Mouse (Mus musculus): Measurements from ENCODE around the gene Simc1.
"Not testable (repeated sequence)": the region's sequence is repeated elsewhere in the genome, so short reads cannot be mapped to it uniquely, and the experiment has no call there.

Gene Simc1

DNA sequence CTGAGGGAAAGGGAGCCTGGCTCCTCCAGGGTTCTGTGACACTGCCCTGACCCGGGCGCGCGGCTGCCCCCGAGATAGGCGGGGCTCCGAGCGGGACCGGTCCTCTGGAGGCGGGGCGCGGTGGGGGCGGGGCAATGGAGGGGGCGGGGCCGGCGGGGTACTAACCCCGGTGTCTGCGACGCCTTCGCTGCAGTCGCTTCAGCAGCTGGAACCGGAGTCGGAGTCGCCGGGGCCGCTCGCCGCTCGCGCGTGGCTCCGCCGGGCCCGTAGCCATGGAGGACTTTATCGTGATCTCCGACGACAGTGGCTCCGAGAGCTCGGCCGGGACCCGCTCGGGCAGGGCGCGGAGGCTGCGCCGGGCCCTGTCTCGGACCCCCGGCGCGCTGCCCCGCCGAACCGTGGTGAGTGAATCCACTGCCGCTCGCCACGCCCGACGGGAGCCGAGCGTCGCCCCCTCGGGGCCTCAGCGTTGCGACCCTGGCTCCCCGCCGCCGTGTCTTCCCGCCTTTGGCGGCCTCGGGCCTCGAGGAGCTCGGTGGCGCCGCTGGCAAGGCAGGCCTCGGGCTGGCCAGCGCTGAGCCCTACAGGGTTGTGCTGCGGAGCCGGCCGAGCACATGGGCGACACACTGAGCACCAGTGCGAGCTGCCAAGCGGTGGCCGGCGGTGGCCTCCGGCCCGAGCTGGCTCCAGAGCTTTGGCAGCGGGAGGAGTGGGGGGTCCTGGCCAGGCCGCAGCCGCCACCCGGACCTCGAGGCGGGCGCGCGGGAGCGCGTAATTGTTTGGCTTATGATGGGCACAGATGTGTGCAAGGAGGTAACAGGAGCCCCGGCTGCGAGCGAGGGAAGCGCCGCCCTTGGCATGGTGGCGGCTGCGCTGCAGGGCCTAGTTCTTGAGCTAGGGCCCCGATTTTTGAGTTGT is at the start of gene Simc1:
TSS of gene Simc1 (plus strand) at position 176 of the 918 bp plus-strand sequence.
- POLR2A ChIA-PET = interaction anchor here (0.5 to 3.9 kb wide), 79 partner anchors 8 to 941 kb away, joined by 3 to 18 read pairs (median 4); partner anchors contain the start of genes Higd2a (in 3 of the 4), Nop16 (in 3 of the 4), Thoc3 (in 3 of the 4) and Arl10 (in 2 of the 4)
- CTCF ChIA-PET = interaction anchor here in 2 of 4 experiments (0.5 to 2.1 kb wide), 7 partner anchors 16 to 386 kb away, joined by 3 to 8 read pairs (median 4); no protein-coding TSS in a partner anchor

DNA sequence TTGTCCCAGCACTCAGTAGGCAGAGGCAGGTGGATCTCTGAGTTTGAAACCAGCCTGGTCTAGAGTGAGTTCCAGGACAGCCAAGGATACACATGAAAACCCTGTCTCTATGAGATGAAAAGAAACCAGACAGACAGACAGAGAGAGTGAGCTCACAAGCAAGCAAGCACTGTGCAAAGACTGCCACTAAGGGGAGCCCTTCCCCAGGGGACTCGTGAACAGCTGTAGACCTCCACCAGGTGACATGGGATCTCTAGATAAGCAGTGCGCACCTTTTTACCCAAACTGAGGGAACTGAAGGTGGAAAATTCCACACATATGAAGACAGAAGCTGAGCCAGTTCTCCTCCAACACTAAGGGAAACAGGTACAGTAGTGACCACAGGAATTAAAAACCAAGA is 46.5 kb upstream of the Simc1 start:
- POLR2A ChIA-PET = interaction anchor here in 3 of 4 experiments (0.8 to 2.2 kb wide), 7 partner anchors 9 to 339 kb away, joined by 3 to 9 read pairs (median 5); partner anchors contain the start of genes Faf2 (in 1 of the 3) and Thoc3 (in 1 of the 3)
- CTCF ChIA-PET = interaction anchor here (0.6 to 6.4 kb wide), 25 partner anchors 9 to 343 kb away, joined by 3 to 45 read pairs (median 4); partner anchors contain the start of genes Thoc3 (in 2 of the 4), Cplx2 (in 1 of the 4) and Tspan17 (in 1 of the 4)

DNA sequence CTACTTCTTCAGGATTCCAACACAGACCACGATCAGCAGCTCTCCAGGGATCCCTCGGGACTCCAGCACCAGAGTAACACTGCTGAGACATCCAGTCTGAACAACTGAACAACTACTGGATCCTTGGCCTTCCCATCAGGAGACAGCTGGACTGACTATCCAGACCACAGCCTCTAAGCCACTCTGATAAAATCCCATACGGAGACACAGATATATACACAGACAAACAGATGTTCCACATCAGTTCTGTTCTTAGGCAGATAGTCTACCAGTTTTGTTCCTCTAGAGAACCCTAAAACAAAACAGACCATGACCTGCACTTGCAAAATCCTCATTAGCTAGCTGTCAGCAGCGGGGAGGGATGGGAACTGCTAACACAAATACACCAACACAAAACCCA is 44.3 kb upstream of the Simc1 start:
- ChIA-PET POLR2A (interaction anchor here (0.7 to 2.6 kb wide), 6 partner anchors 8 to 231 kb away, joined by 4 to 12 read pairs (median 8); partner anchors contain the start of genes Simc1 (in 1 of the 4) and Thoc3 (in 1 of the 4)), CTCF (interaction anchor here in 1 of 4 experiments (6.4 kb wide), 1 partner anchor 12 kb away, joined by 45 read pairs; no protein-coding TSS in a partner anchor)

DNA sequence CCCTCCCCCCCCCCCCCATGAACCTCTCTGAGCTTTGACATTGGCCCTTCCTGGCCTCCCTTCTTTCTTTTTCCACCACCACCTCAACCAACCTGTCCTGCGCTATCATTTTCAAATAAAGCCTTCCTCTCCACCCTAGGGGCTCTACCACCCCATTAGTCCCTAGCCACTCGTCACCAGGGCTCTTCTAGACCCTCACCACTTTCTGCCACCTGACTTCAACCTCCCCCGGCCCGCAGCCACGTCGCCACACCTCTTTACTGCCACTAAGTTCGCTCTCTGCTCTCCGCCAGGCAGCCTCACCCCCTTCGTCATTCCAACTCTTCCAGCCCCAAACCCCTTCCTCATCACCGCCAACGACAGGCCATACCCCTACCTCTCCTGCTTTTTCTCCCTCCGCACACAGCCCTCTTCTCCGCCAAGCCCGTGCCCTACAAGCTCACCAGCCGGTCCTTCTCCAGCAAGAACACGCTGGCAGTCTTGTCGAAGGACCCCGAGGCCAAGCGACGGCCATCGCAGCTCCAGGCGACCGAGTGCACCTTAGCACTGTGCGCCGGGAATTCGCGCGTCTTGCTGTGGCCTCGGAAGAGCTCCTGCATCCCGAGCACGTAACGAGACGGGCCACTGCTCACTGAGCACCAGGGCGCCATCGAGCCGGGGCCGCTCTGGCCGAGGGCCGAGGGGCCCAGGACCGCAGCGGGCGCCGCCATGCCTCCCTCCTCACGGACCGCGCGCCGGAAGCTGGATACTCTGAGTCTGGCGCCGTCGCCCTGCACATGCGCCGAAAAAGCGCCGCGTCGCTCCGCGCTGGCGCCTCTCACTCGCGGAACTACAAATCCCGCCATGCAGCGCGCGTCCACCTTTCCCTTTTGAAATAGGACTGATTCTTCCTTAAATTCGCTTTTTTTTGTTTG is 35.2 kb upstream of the Simc1 start, which contains the start of gene Thoc3:
TSS of gene Thoc3 (minus strand) at position 752 of the 914 bp plus-strand sequence.
- POLR2A ChIA-PET = interaction anchor here in 3 of 4 experiments (0.5 to 2.4 kb wide), 32 partner anchors 9 to 1286 kb away, joined by 3 to 14 read pairs (median 3); partner anchors contain the start of genes Simc1 (in 3 of the 3), Higd2a (in 2 of the 3), Nop16 (in 2 of the 3) and Arl10 (in 1 of the 3)
- CTCF ChIA-PET = interaction anchor here in 3 of 4 experiments (0.6 to 3.4 kb wide), 7 partner anchors 11 to 1456 kb away, joined by 3 to 18 read pairs (median 4); no protein-coding TSS in a partner anchor

- ChIA-PET CTCF (interaction anchor here in 3 of 4 experiments (0.6 to 3.4 kb wide), 5 partner anchors 12 to 1456 kb away, joined by 3 to 18 read pairs (median 4); no protein-coding TSS in a partner anchor), POLR2A (interaction anchor here (0.6 to 2.4 kb wide), 22 partner anchors 9 to 315 kb away, joined by 3 to 14 read pairs (median 4); partner anchors contain the start of genes Simc1 (in 2 of the 4), Arl10 (in 1 of the 4), Cplx2 (in 1 of the 4) and Higd2a (in 1 of the 4))
Measured at GRCm38 (mm10) chr13:54469012-54469354, 34.6 kb upstream of the Simc1 start.

GRCm38 (mm10) chr13:54471967-54472366 is 31.6 kb upstream of the Simc1 start:
- CTCF ChIA-PET = interaction anchor here in 3 of 4 experiments (0.6 to 0.8 kb wide), 4 partner anchors 9 to 94 kb away, joined by 3 to 4 read pairs (median 3); partner anchors contain the start of gene 4833439L19Rik (in 1 of the 3)
- POLR2A ChIA-PET = interaction anchor here in 1 of 4 experiments (1.0 kb wide), 1 partner anchor 25 kb away, joined by 4 read pairs; no protein-coding TSS in a partner anchor

DNA sequence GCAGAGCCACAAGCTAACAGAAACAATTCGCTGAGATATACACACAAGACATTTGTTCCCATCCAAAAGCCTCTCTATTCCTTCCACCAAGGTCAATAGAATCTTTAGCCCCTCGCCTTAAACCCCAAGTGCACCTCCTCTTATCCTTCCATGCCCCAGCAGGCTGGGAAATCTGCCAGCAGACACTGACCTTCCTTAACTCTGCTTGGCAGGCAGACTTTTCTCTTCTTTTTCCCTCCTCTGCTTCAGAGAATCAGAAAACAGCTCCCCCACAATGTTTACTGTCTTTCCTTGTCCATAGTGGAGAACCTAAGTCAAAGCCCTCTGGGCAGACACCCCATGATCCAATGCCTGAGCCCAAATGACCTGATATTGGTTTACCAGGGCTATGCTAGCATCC is 28.6 kb upstream of the Simc1 start:
- POLR2A ChIA-PET = interaction anchor here in 2 of 4 experiments (0.7 to 1.9 kb wide), 2 partner anchors 13 to 28 kb away, joined by 4 to 9 read pairs; partner anchors contain the start of gene Simc1 (in 1 of the 2)

GRCm38 (mm10) chr13:54475702-54476101 is 27.9 kb upstream of the Simc1 start:
- CTCF ChIA-PET = interaction anchor here in 3 of 4 experiments (0.6 to 1.8 kb wide), 3 partner anchors 28 to 164 kb away, joined by 3 to 5 read pairs (median 3); no protein-coding TSS in a partner anchor
- POLR2A ChIA-PET = interaction anchor here in 2 of 4 experiments (0.7 to 1.9 kb wide), 2 partner anchors 12 to 28 kb away, joined by 4 to 9 read pairs; partner anchors contain the start of gene Simc1 (in 1 of the 2)

More for the DNA sequence above, 28.6 kb upstream of the Simc1 start:
- CTCF ChIA-PET = interaction anchor here in 2 of 4 experiments (0.7 to 1.8 kb wide), 3 partner anchors 27 to 97 kb away, joined by 3 to 5 read pairs (median 3); no protein-coding TSS in a partner anchor

DNA sequence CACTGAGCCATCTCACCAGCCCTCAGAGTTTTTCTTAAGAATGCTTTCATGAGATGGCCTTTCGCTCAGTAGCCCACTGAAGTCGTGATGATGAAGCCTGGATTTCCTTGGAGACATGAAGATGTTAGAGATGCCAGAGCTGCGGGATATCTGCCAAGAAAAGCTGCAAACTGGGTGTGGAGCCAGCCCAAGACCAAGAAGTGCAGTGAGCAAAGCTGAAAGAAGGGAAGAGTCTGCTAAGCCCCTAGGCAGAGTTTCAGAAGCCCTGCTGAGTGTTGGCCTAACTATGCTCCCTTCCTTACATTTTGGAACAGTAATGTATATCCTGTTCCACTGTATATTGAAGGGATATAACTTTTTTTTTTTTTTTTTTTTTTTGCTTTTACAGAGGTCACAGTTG is 24.3 kb upstream of the Simc1 start:
- POLR2A ChIA-PET = interaction anchor here in 3 of 4 experiments (0.6 to 1.2 kb wide), 7 partner anchors 8 to 525 kb away, joined by 3 to 4 read pairs (median 3); partner anchors contain the start of gene Simc1 (in 1 of the 3)
- CTCF ChIA-PET = interaction anchor here in 2 of 4 experiments (0.7 kb wide), 2 partner anchors 32 to 107 kb away, joined by 3 to 9 read pairs; no protein-coding TSS in a partner anchor

DNA sequence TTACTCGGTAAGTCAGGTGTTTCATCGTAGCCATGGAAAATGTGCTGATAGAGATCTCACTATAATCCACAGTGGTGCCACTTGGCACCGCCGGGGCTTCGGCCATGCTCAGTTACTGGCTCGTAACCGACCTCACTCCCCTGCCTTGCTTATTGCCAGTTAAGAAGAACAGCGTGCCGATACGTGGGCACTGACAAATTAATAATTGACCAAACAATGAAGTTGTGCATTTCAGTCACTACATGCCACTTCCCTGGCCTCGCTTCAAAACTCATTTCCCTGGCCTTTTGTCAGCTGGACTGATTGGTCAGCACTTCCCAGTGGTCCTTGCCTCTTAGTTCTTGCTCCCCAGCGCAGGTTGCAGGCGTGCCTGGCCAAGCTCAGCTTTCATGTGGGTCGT is 22.1 kb upstream of the Simc1 start:
- ChIA-PET POLR2A (interaction anchor here in 3 of 4 experiments (0.6 to 2.3 kb wide), 10 partner anchors 12 to 1896 kb away, joined by 3 to 12 read pairs (median 3); partner anchors contain the start of genes Simc1 (in 1 of the 3) and Thoc3 (in 1 of the 3)), CTCF (interaction anchor here in 3 of 4 experiments (0.7 to 1.2 kb wide), 5 partner anchors 9 to 161 kb away, joined by 3 to 5 read pairs (median 4); no protein-coding TSS in a partner anchor)

GRCm38 (mm10) chr13:54490411-54490810 is 13.2 kb upstream of the Simc1 start:
- POLR2A ChIA-PET = no interaction called here
- CTCF ChIA-PET = interaction anchor here in 2 of 4 experiments (0.6 to 0.7 kb wide), 2 partner anchors 17 to 24 kb away, joined by 3 read pairs; no protein-coding TSS in a partner anchor

- POLR2A ChIA-PET = interaction anchor here in 2 of 4 experiments (1.2 to 3.8 kb wide), 2 partner anchors 13 kb away, joined by 5 to 18 read pairs; partner anchors contain the start of gene Simc1 (in 2 of the 2)
- CTCF ChIA-PET = no interaction called here
Measured at GRCm38 (mm10) chr13:54491381-54491780, 12.2 kb upstream of the Simc1 start.

- POLR2A ChIA-PET, CTCF ChIA-PET: not testable (repeated sequence)
Measured at GRCm38 (mm10) chr13:54499551-54499950, 4.0 kb upstream of the Simc1 start.

GRCm38 (mm10) chr13:54501352-54501751 is 2.2 kb upstream of the Simc1 start:
- CTCF ChIA-PET = interaction anchor here in 1 of 4 experiments (1.8 kb wide), 1 partner anchor 54 kb away, joined by 5 read pairs; no protein-coding TSS in a partner anchor
- POLR2A ChIA-PET = interaction anchor here in 3 of 4 experiments (0.6 to 1.4 kb wide), 3 partner anchors 12 to 1679 kb away, joined by 3 read pairs; no protein-coding TSS in a partner anchor

DNA sequence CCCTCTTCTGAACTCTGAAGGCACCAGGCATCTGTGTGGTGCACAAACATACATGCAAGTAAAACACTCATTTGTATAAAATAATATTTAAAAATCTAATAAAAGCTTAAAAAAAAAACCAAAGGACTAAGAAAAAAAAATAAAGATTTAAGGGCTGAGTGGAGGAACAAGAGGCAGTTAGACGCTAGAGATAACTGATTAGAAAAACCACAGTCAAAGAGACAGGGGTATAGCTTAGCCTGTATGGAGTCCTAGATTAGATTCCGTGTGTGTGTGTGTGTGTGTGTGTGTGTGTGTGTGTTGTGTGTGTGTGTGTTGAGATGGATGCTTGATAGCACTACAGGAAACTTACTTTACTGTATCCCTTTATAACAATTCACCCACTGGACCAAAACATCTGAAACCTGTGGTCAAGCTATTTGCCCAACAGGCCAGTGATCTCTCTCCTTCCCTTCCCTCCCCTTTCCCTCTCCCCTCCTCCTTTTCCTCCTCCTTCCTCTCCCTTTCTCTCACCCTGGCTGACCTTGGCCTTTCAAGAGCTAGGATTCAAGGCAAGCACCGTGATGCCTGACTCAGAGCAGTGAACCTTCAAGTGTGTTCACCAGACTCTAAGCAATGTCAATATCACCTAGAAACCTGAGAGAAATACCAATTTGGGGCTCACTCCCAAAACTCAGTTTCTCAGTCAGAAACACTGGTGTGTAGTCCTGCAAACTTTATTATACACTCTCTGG is 1.5 kb upstream of the Simc1 start:
- CTCF ChIA-PET = interaction anchor here in 3 of 4 experiments (0.6 to 1.8 kb wide), 3 partner anchors 30 to 78 kb away, joined by 3 to 5 read pairs (median 5); no protein-coding TSS in a partner anchor
- POLR2A ChIA-PET = interaction anchor here in 3 of 4 experiments (0.6 to 3.3 kb wide), 7 partner anchors 11 to 1679 kb away, joined by 3 to 14 read pairs (median 3); no protein-coding TSS in a partner anchor

DNA sequence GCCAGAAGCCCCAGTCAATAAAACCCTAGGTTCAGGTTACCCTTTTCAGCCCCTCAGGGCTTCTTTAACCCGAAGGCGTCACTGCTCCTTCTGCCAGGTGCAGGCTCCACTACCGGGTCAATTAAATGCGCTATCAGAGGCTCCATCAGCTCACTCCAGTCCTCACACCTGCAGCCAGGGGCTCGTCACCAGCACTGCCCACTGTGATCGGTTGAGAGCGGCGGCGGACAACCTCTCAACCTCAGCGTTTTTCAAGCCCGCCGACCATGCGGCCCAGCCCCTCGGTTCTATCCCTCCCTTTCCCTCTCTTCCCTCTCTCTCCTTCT is 338 bp upstream of the Simc1 start:
- CTCF ChIA-PET = interaction anchor here in 2 of 4 experiments (0.9 to 1.8 kb wide), 2 partner anchors 17 to 56 kb away, joined by 3 to 5 read pairs; no protein-coding TSS in a partner anchor
- POLR2A ChIA-PET = interaction anchor here (0.6 to 3.9 kb wide), 41 partner anchors 8 to 941 kb away, joined by 3 to 18 read pairs (median 4); partner anchors contain the start of genes Nop16 (in 2 of the 4), Thoc3 (in 2 of the 4), Grk6 (in 1 of the 4) and Higd2a (in 1 of the 4)

Measured in embryonic stem cell, embryonic (primary cell).